Mouse (Mus musculus) T-cell, adult 2 months (primary cell): Measurements from ENCODE around the gene Slc47a2.
"Not testable (repeated sequence)": the region's sequence is repeated elsewhere in the genome, so short reads cannot be mapped to it uniquely, and the experiment has no call there.

Source experiments
- DNase-seq: peaks from one replicate; pipeline ENCODE4 v3.0.0; 2022; ENCODE audit warnings: low spot score

The Slc47a2 gene

DNA sequence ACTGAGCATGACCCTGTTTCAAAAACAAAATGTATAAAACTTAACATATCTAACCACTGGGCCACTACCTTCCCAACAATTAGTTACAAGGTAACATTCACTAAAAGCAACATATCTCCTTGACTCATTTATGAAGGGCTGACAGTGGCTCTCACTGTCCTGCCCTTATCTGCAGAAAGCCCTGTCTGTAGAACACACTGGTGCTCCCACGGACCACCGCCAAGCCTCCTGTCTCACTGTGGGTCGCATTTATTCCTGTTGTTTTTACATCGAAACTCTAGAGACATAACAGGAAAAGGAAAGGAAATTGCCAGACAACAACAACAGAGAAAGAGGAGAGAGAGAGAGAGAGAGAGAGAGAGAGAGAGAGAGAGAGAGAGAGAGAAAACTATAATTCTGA is 1.4 kb downstream of the Slc47a2 start:
- DNase-seq: no peak

DNA sequence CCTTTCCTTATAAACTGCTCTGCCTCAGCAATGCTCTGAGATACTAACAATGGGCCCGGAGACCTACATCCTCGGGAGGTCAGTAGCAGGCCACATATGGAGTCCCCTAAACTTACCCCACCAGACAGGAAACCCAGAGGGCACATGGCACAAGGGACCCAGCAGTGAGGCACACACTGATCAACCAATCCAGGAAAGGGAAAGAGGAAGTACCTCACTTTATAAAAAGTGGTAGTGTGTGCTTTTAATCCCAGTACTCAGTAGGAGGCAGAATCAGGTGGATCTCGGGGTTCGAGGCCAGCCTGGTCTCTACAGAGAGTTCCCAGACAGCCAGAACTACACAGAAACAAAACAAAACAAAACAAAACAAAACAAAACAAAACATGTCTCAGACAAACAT is 2.3 kb downstream of the Slc47a2 start:
- no peak for DNase-seq

DNA sequence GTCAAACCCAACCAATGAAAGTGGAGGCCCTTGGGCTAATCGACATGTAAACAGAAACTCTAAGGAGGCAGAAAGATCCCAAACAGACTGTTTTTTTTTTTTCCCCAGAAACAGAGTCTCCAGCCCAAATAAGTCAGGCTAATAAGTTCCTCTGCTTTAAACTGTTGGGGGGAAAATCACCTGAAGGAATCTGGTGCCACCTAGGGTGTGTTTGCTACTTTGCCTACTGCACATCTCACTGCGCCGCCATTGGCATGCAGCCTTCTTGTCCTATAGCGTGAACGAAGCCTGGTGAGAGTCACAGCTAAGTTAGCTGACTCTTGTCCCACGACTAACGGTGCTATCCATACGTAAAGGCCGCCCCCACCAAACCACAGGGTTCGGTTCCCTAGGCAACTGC is 5.1 kb downstream of the Slc47a2 start:
- DNase-seq: no peak

DNA sequence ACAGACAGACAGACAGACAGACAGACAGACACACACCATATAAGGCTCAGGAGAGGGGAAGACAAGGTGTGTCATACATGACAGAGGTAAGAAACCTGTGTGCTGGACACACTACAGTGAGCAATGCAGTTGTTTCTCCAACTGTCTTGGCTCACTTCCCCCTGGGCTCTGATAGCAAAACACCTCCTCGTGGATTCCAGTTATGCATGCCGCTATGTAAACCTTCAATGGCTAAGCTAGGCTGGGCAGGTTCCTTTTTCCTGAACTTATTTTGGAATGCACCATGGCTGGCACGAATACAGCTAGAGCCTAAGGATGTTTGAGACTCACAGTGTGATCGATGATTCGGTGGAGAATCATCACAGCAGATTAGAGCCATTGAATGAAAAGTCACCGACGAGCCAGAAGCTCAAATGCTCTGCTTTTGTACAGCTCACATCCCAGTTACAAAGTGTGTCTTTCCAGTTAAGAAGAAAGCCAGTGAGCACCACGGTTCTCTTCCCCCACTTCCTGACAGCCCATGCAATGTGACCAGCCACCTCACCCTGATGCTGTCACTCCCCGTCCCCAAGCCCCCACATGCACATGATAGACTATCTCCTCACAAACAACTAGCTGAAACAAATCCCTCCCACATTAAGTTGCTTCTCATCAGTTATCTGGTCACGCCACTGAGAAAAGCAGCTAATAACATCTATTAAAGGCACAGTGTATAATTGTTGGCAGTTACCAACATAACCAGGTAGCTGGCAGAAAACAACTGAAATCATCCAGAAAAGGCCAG is 21.6 kb downstream of the Slc47a2 start:
- no peak for DNase-seq

DNA sequence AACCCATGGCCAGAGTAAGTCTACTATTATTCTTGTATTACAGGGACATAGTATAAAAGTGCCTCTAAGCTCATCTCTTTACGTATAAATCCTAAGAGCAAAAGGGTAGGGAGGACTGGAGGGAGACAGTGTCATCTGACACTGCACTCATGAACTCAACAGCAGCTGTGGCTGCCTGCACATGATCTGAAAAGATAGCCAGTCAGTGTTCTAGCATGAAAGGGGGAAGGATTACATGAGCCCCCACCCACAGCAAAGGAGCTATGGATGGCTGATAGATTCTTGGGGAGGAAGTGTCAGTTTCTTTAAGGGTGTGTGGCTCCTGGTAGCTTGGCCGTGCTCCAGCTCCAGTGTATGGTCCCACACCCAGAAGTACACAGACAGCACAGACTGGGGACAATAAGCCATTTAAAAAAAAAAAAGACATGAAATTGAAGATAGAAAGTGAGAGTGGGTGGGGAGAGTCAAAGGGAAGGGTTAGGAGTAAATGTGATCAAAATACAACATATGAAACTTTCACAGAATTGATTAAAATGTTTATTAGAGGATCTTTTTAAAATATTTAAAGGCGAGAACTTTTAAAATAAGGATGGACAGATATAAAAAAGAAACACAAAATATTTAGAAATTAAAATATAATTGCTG is 22.6 kb downstream of the Slc47a2 start:
- DNase-seq: no peak

DNA sequence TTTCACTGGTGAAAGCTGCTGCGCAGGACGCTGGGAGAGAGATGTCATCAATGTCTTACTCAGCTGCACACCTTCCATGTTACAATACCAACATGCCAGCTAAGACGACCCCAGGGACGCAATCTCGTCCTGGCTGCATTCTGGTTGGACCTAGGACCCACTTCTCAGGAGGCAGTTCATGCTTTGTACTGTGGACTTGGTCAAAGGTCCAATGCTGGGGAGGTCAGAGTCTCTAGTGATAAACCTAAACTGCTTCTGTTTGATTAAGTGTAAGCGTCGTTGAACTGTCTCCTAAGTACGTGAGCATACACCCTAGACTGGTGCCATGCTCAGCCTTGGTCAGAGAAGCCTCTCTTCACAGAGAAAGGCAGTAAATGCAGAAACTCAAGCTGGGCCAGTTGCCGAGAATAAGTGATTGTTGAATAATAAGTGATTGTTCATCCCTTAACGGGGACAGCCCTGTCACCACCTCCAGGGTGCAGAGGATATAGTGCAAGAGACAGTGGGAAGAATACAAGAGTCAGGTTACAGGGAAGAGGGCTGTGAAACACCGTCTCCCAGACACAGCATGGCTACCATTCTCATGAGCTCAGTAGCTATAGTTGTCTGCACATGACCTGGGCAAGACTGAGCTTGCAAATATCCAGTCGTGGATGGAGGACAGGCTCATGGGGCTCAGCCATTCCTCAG is 23.3 kb downstream of the Slc47a2 start:
- DNase-seq: no peak

DNA sequence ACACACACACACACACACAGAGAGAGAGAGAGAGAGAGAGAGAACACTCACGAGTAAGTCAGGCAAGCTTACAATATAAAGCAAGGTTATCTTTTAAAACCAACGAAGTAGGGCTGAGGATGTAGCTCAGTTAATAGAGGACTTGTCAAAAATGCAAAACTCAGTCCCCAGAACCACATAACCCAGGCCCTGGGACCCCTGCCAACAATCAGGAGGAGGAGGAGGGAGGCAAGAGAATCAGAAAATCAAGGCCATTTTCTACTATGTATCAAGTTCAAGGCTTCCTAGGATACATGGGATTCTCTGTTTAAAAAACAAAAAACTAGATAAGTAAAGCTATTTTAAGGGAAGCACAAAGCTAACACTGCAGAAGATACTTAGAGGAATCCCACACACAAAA is 25.8 kb downstream of the Slc47a2 start:
- DNase-seq: no peak

DNA sequence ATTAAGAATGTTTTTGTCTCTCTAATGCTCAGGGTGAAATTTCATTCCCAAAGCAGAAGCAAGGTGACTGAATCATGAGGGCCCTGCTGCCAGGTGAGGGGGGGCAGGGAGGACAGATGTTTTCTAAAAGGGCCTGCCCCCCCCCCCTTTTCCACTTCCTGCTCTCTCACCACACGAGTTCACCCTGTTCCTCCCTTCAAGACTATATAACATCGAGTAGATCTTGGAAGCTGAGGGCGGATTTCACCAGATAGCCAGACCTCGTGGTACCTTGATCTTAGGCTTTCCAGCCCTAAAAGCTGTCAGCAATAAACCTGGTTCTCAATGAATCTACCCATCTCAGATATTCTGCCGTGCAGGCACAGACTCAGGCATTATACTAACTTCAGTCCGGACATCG is 32.3 kb downstream of the Slc47a2 start:
- DNase-seq: peak; percentile 31

DNA sequence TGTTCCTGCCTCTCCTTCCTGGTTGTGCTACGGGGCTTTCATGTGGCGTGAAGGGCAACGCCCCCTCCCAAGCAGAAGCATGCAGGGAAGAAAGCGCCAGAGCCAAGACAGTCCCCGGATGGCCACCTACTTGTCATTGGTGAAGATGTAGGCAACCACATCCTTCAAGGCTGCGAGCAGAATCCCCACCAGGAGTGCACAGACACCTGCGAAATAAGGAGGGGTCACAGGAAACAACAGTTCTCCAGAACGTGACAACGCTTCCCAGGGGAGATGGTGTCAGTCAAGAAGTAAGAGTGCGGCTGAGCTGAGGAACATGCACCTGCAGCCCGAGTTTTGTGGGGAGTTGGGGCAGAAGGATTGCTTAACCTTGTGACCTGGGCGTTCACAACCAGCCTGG is 32.8 kb downstream of the Slc47a2 start:
- peak; percentile 56 for DNase-seq

DNA sequence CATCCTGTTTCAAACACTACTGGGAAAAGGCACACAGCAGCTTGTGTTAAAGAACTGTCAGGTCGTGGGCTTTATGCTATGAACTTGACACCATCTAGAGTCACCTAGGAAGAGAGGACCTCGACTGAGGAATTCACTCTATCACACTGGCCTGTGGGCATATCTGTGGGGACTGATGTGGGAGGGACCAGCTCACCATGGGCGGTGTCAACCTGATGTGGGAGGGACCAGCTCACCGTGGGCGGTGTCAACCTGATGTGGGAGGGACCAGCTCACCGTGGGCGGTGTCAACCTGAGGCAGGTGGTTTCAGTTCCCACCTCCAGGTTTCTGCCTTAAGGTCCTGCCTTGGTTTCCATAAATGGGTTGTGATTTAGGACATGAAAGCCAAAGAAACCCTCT is 34.9 kb downstream of the Slc47a2 start:
- DNase-seq: peak; percentile 9

DNA sequence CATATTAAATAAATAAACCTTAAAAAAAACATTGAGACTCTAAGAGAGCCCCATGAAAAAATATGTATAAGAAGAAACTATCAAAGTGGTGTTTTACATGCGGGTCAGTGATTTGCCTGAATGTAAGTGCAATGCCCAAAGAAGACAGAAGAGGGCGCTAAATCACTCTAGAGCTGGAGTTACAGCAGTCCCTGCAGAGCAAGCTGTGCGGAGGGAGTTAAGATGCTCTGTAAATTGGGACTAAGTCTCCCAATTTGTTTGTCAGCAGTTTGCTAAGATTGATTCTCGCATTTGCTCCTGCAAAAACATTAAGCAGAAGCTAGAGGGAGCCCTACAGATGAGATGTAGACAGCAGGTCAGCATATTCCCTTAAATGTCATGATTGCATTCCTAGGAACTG is 37.3 kb downstream of the Slc47a2 start:
- DNase-seq: peak; percentile 57

DNA sequence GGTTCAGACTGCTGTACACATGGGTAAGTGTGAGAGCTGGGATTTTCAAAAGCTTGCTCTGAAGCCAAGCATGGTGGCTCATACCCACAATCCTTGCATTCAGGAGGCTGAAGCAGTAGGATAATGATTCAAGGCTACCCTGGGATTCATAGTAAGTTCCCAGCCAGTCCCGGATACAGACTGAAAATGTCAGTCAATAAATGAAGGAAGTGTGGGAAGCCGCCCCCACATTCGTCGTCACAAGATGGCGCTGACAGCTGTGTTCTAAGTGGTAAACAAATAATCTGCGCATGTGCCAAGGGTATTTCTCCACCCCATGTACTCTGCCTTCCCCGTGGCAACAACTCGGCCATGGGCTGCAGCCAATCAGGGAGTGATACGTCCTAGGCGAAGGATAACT is 38.1 kb downstream of the Slc47a2 start:
- not testable (repeated sequence) for DNase-seq

DNA sequence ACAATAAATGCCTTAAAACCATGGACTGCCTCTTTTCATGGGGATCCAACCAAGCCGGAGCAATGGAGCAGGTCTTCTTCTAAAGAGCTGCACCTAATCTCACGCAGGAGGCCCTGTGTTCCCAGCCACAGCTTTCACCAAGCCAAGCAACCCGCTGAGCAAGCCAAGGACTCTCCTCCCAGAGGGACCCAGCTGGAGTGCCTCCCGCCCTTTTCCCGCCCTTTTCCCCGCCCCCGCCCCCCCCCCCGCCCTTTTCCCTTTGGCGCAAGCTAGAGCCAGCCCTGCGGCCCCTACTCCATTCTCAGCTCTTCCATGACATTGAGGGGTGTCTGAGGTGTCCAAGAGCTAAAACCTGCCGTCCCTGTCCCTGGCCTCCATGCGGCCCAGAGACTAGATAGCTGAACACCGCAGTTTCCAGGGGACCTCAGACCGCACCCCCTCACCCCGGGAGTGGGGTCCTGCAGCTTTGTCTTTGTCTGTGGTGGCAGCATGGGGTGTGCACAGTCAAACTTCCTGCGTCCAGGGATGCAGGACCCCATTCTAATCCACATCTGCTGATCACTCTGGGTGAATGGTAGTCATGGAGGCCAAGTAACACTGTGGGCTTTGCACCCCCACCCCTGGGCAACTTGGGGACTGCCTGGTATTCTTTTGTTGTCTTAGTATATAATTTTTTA is 41.8 kb downstream of the Slc47a2 start:
- no peak for DNase-seq

DNA sequence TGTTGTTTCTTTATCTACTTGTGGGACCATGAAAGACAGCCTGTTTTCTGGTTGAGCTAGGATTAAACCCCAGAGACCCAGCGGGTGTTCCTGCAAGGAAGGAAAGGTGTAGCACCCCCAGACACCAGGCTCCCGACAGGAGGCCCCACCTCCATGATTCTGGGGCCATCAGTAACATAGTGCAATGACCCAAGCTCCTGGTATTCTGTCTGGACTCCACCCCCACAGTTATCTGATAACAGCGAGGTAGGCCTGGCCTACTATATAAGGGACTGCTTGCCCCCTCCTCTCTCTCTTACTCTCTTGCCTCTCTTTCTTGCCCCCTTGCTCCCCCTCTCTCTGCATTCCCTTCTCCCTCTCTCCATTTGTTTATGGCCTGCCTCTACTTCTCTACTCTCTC is 42.5 kb downstream of the Slc47a2 start:
- no peak for DNase-seq

DNA sequence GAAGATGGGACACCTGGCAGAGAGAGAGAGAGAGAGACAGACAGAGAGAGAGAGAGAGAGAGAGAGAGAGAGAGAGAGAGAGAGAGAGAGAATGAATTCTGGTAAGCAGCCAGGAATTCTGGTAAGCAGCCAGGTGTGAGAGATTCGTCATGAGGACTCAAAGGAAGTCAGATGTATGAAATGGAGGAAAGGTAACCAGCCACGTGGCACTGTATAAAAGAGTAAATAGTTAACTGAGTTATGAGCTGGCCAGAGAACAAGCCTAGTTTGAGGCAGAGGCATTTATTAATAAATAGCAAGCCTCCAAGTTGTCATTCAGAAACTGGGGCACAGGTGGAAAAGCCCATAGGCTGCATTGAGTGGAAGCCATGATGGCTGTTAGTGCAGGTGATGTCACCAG is 44.8 kb downstream of the Slc47a2 start:
- no peak for DNase-seq

DNA sequence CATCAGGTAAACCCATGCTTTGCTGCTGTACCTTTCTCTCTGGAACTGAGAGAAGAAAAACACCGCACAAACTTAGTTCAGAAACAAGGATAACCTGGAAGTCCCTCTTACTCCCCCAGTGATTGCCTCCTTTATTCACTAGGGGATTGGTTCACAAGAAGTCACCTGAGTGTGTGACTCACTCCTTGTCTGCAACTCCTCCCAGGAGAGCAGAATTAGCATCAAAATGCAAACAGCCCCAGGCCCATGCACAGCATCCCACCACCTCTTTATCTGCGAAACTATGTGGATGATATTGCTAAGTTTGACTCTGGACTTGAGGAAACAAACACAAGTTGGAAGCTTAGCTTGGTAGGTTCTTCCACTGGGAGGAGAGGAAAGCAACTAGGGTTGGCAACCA is 45.3 kb downstream of the Slc47a2 start:
- DNase-seq: no peak

DNA sequence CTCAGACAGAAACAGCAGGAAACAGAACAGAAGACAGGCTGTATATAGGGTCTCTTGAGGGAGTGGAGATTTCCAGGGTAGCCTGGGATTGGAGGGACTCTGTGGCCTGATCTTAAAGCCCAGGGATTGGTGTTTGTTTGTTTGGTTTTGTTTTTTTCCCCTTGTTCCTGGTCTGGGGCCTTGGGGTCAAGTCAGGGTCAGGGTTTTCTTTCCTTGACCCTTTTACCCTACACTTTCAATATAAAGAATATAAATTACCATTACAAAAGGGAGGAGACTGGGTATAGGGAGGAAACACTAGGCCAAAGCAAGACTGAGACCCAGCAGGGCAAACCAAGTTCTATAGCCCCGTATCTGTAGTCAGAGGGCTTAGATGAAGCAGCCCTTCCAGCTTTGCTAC is 46.1 kb downstream of the Slc47a2 start:
- no peak for DNase-seq

DNA sequence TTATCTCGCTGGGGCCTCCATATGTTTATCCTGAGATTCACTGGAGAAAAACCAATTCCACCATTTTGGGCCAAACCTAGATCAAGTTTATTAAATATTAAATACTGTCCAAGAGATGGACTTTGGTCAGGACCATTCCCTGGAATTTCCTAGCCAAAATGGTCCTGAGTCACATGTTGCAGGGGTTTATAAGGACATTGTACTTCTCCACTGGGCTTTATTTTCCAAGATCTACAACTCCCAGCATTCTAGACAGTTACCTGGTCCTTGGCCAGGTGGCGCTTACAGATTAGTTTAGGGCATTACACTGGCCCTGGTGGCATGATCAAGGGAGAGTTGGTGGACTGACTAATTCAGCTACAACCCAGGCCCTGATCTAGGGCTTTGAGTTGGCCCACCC is 47.1 kb downstream of the Slc47a2 start:
- no peak for DNase-seq

DNA sequence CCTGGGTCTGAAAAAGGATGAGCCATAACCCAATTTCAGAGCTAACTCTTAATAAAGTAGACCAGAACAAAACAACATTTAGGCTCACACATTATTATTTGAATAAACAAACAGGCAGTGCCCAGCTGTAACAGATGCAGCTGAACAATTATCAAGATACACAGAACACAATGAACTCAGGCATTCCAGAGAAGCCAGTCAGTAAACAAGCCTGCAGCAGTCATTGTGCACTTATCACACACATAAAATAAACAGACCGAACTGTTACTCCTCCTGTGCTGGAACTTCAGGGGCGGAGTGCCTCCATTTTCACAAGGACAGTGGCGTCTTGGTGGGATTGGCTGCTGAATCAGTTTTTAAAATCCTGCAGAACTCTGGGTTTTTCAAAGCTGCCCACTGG is 48.2 kb downstream of the Slc47a2 start:
- DNase-seq: no peak

DNA sequence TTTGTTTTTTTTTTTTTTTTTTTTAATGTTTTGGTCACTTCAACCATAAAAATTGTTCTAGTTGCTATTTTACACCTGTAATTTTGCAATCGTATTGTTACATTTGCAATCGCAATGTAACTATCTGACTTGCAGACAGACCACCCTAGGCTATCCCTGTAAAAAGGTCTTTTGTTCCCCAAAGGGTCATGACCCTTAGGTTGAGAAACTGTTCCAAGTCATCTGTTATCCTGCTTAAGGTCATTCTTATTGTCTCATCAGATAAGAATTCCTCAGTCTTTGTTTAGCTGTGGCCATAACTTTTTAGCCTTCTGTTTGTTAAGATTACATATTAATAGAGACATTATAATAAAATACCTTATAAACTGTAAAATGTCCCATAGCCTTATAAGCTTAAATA is 49.4 kb downstream of the Slc47a2 start:
- DNase-seq: no peak

DNA sequence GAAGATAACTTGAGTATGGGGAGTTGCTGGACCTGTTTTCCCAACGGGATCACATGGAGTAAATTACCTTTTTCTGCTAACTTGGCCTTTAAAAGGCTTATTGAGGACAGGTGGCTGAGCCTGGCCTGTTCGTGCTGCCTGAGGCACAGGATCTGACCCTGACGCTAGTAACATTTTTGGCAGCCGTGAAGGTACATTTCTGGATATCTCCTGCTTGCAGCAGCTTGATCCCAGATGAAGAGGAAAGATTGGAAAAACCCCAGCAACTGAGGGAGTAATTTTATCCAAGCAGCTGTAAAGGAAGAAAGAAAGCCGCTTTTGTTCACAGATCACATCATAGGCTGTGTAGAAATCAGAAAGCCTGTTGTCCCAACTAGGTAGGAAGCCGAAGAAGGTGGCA is 58.3 kb downstream of the Slc47a2 start:
- no peak for DNase-seq

DNA sequence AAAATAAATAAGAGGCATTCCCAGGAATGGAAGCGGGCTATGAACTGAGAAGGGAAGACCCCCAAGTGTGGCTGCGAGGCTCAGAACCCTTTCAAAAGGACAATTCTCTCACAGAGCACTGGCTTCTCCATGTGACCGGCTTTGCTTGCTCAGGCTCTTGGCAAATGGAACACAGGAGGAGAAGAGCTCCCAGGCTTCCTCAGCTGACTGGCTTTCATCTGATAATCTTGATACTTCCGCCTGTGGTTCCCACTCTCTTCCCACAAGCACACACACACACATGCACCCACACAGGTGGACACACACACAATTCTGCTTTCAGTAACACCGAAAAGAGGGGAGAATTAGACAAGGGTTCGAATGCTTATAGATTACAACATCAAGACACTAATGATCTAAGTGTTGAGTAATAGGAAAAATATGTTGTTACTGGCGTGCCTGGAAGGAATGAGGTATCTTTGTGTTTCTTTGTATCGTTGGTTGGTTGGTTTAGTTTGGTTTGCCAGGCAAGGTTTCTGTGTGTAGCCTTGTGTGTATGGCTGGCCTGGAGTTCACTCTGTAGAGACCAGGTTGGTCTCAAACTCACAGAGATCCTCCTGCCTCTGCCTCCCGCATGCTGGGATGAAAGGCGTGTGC is 59.1 kb downstream of the Slc47a2 start:
- DNase-seq: no peak
